Mouse (Mus musculus): ENCODE data around the gene B230307C23Rik. TPM values are rescaled to one million over a fixed set of nuclear protein-coding genes. Genes with fewer than 3 reads are reported as not detected.

The B230307C23Rik gene
- 1 to 10 TPM; 3.6 to 4.3 TPM for polyA plus RNA-seq (2012; fragmentation: generic; extraction: Trizol)

DNA sequence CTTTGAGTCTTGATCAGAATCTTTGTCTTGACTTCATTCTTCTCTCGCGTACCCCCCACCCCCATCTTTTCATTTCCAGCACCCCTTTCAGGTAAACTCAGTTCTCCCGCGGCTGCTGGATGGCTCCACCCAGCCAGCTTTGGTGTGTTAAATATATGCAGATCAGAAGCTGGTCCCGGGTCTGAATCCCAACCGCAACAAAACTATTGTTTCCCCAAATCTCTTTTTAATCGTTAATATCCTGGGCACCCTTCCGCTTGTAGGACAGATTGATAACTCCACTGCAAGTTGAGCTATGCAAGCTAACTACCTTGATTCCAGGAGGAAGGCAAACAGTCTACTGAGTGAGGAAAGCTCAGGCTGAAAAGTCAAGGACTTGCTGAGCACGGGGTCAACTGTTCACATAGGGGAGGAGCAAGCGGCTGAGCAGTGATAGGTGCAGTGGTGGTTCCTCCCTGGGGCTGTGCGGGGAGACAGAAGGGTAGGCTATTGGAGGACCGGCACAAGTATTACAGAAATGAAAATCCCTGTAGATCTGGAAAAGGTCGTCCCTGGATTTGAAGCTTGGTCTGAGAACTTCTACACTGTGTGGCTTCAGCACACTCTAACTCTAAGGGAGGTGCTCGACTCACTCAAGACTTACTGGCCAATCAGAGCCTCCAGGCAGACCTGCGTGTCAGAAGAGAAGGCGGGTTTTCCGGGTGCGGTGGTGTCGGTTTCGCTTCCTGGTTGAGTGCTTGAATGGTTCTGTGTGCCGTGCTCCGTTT lies at the start of gene B230307C23Rik:
Gene B230307C23Rik, plus strand, starts transcription at position 700 of the 767 bp plus-strand sequence.

GRCm38 (mm10) chr16:97962151-97962948 lies 34.8 kb upstream of the B230307C23Rik start, which contains the start of the genes C2cd2 and Zbtb21:
C2cd2 (minus strand) TSS chr16:97962598.
Zbtb21 (minus strand) TSS chr16:97962622.

Other genes starting within 250 kb of the B230307C23Rik start
- under 1 TPM in 1 of 2 experiments, not detected in 1; 0.08 TPM for gene Ripk4, start 233.5 kb upstream of the B230307C23Rik start, polyA plus RNA-seq (2012; fragmentation: generic; extraction: Trizol)
- gene Prdm15, start 145.5 kb upstream of the B230307C23Rik start, polyA plus RNA-seq (2012; fragmentation: generic; extraction: Trizol), result 1 to 10 TPM in 1 of 2 experiments, under 1 TPM in 1; 0.33 to 3.2 TPM
- gene C2cd2, start 34.7 kb upstream of the B230307C23Rik start, polyA plus RNA-seq (2012; fragmentation: generic; extraction: Trizol), result 1 to 10 TPM; 4.7 to 5.0 TPM
- 10 to 100 TPM in 1 of 2 experiments, 1 to 10 TPM in 1; 4.0 to 11.2 TPM for gene Zbtb21, start 34.7 kb upstream of the B230307C23Rik start, polyA plus RNA-seq (2012; fragmentation: generic; extraction: Trizol)
- under 1 TPM; 0.18 to 0.81 TPM for gene A630089N07Rik, start 85.1 kb downstream of the B230307C23Rik start, polyA plus RNA-seq (2012; fragmentation: generic; extraction: Trizol)